Mouse (Mus musculus) kidney, adult 2 months (tissue): ENCODE measurements around the gene Ctnnbl1. TPM values are rescaled to one million over a fixed set of nuclear protein-coding genes. Genes with fewer than 3 reads are reported as not detected.

Source experiments
- DNase-seq: peaks from one replicate; pipeline ENCODE4 v3.0.0; 2021
- H3K27ac ChIP-seq: fragments of 200-500 bp; 2 replicates; pipeline ENCODE4 v1.5.1; 2012; ENCODE audit warnings: low read depth, low read length, control low read depth, inconsistent platforms; ENCODE audit not compliant: insufficient read depth
- H3K27me3 ChIP-seq: fragments of 200-500 bp; replicated peaks from 2 replicates; pipeline ENCODE4 v1.6.1; 2012; ENCODE audit warnings: mild to moderate bottlenecking, moderate library complexity, low read length, inconsistent platforms; ENCODE audit not compliant: control insufficient read depth, insufficient read depth
- H3K36me3 ChIP-seq: fragments of 200-500 bp; 2 replicates; pipeline ENCODE4 v1.6.1; 2012; ENCODE audit warnings: mild to moderate bottlenecking, moderate library complexity, low read length, inconsistent platforms; ENCODE audit not compliant: control insufficient read depth, insufficient read depth
- H3K4me1 ChIP-seq: fragments of 200-500 bp; 2 replicates; pipeline ENCODE4 v1.6.1; 2011; ENCODE audit warnings: low read length; ENCODE audit not compliant: control insufficient read depth, insufficient read depth
- H3K4me3 ChIP-seq: fragments of 200-500 bp; 2 replicates; pipeline ENCODE4 v1.5.1; 2011; ENCODE audit warnings: mild to moderate bottlenecking, low read depth, low read length, control low read depth; ENCODE audit not compliant: insufficient read depth
- CTCF ChIP-seq: fragments of 200-500 bp; conservative IDR thresholded peaks from 2 replicates; pipeline ENCODE4 v1.5.1; 2011; ENCODE audit warnings: low read depth, mild to moderate bottlenecking, control low read depth, low read length, moderate library complexity, mixed read lengths; ENCODE audit not compliant: insufficient read depth, insufficient read length
- POLR2A ChIP-seq: fragments of 200-500 bp; IDR thresholded peaks from one replicate; pipeline ENCODE4 v1.6.1; 2011; ENCODE audit warnings: low read depth, low read length, control low read depth
- WGBS: fragments of 180-500 bp; shearing (Covaris S2); methylation state at CpG from one replicate; pipeline ENCODE4 v1.1.7; 2018; 5-methylcytosine and 5-hydroxymethylcytosine counted together
- polyA plus RNA-seq: library from polyadenylated mRNA; depleted of rRNA; stranded (reverse); fragments of >200 nt; gene quantifications from 2 replicates; pipeline ENCODE4 v1.2.3, GENCODE M21; 2012

Ctnnbl1 gene
- polyA plus RNA-seq, 1 experiment: 16.7 TPM

- H3K36me3 ChIP-seq: no peaks in the 10 kb centered on the region
- WGBS: 87% methylated on average over 16 of the region's 16 CpGs
Observed at GRCm38 (mm10) chr2:157783152-157783551, 46.0 kb downstream of the Ctnnbl1 start.

GRCm38 (mm10) chr2:157784238-157784637, 47.0 kb downstream of the Ctnnbl1 start:
- H3K27me3 ChIP-seq: no peaks in the 10 kb centered on the region
- H3K36me3 ChIP-seq: no peaks in the 10 kb centered on the region
- 66% methylated on average over 6 of the region's 6 CpGs for WGBS
- no peak for TF ChIP-seq POLR2A
- no peak for TF ChIP-seq CTCF
- H3K27ac ChIP-seq: no peak overlapping the region
- H3K4me1 ChIP-seq: no peaks in the 10 kb centered on the region
- H3K4me3 ChIP-seq: no peak overlapping the region
- no peak for DNase-seq

More at GRCm38 (mm10) chr2:157783152-157783551, 46.0 kb downstream of the Ctnnbl1 start:
- H3K27me3 ChIP-seq: no peaks in the 10 kb centered on the region
- no peak overlapping the region for H3K4me3 ChIP-seq
- DNase-seq: no peak
- no peak overlapping the region for H3K27ac ChIP-seq
- no peaks in the 10 kb centered on the region for H3K4me1 ChIP-seq
- no peak for TF ChIP-seq POLR2A
- TF ChIP-seq CTCF: no peak

- 57% methylated on average over 2 of the region's 2 CpGs for WGBS
- no peak overlapping the region for H3K4me3 ChIP-seq
- no peak for DNase-seq
- no peaks in the 10 kb centered on the region for H3K4me1 ChIP-seq
- no peaks in the 10 kb centered on the region for H3K27me3 ChIP-seq
- TF ChIP-seq POLR2A: no peak
- TF ChIP-seq CTCF: no peak
- H3K36me3 ChIP-seq: no peaks in the 10 kb centered on the region
- no peak overlapping the region for H3K27ac ChIP-seq
Observed at GRCm38 (mm10) chr2:157784647-157785046, 47.4 kb downstream of the Ctnnbl1 start.

- H3K4me3 ChIP-seq: no peak overlapping the region
- WGBS: 77% methylated on average over 7 of the region's 7 CpGs
- TF ChIP-seq CTCF (no peak), POLR2A (no peak)
- H3K27ac ChIP-seq: no peak overlapping the region
- DNase-seq: no peak
- H3K4me1 ChIP-seq: no peaks in the 10 kb centered on the region
- no peaks in the 10 kb centered on the region for H3K36me3 ChIP-seq
- no peaks in the 10 kb centered on the region for H3K27me3 ChIP-seq
Observed at GRCm38 (mm10) chr2:157789226-157789625, 52.0 kb downstream of the Ctnnbl1 start.

GRCm38 (mm10) chr2:157790836-157791495, 53.8 kb downstream of the Ctnnbl1 start:
- Histone ChIP-seq H3K4me3 (no peak overlapping the region), H3K27me3 (no peaks in the 10 kb centered on the region), H3K36me3 (no peaks in the 10 kb centered on the region), H3K27ac (no peak overlapping the region), H3K4me1 (no peaks in the 10 kb centered on the region)
- DNase-seq: no peak
- 89% methylated on average over 8 of the region's 8 CpGs for WGBS
- TF ChIP-seq POLR2A (no peak), CTCF (no peak)

GRCm38 (mm10) chr2:157791528-157792162, 54.4 kb downstream of the Ctnnbl1 start:
- H3K4me3 ChIP-seq: no peak overlapping the region
- no peak overlapping the region for H3K27ac ChIP-seq
- DNase-seq: no peak
- no peaks in the 10 kb centered on the region for H3K4me1 ChIP-seq
- TF ChIP-seq POLR2A: no peak
- no peak for TF ChIP-seq CTCF
- no peaks in the 10 kb centered on the region for H3K36me3 ChIP-seq
- H3K27me3 ChIP-seq: no peaks in the 10 kb centered on the region
- 69% methylated on average over 14 of the region's 14 CpGs for WGBS

- no peak overlapping the region for H3K4me3 ChIP-seq
- H3K27ac ChIP-seq: no peak overlapping the region
- H3K4me1 ChIP-seq: no peaks in the 10 kb centered on the region
- 90% methylated on average over 10 of the region's 10 CpGs for WGBS
- TF ChIP-seq POLR2A (no peak), CTCF (no peak)
- no peak for DNase-seq
- no peaks in the 10 kb centered on the region for H3K27me3 ChIP-seq
- H3K36me3 ChIP-seq: no peaks in the 10 kb centered on the region
Observed at GRCm38 (mm10) chr2:157792840-157793552, 55.8 kb downstream of the Ctnnbl1 start.
